Mouse (Mus musculus) C2C12 (cell line): ENCODE data around the gene Camkk2.

ENCODE experiments used
- CTCF ChIP-seq: IDR thresholded peaks from one replicate; pipeline ENCODE4 v1.5.1; 2011; ENCODE audit not compliant: control insufficient read depth, insufficient read depth, insufficient read length
- FOSL1 ChIP-seq: IDR thresholded peaks from one replicate; pipeline ENCODE4 v1.8.0; 2011; ENCODE audit warnings: mild to moderate bottlenecking, low read length; ENCODE audit not compliant: poor library complexity, insufficient read depth, severe bottlenecking
- MAX ChIP-seq: IDR thresholded peaks from one replicate; pipeline ENCODE4 v1.6.1; 2011; ENCODE audit warnings: mild to moderate bottlenecking, control low read depth
- USF1 ChIP-seq: IDR thresholded peaks from one replicate; pipeline ENCODE4 v1.6.1; 2011; ENCODE audit warnings: low read depth, mild to moderate bottlenecking, control low read depth, moderate library complexity

GRCm38 (mm10) chr5:122727096-122727495 lies 52.1 kb downstream of the Camkk2 start:
- TF ChIP-seq FOSL1 = no peak
- no peak for TF ChIP-seq CTCF
- no peak for TF ChIP-seq MAX
- no peak for TF ChIP-seq USF1
